Mouse (Mus musculus) inflammation-experienced regulatory T-cells, adult 6 months (primary cell): ENCODE data around the gene Bpifb4. TPM values are rescaled to one million over a fixed set of nuclear protein-coding genes. Genes with fewer than 3 reads are reported as not detected.

Source experiments
- ATAC-seq: one replicate; pipeline ENCODE4 v1.8.0; 2017
- polyA plus RNA-seq, 3 experiments: library from polyadenylated mRNA; unstranded; fragments of 100-300 nt; shearing (Covaris generic); gene quantifications; one replicate each; pipeline ENCODE4 v1.2.1; 2017

The Bpifb4 gene
- polyA plus RNA-seq, 3 experiments from 2014 or later, result not detected

DNA sequence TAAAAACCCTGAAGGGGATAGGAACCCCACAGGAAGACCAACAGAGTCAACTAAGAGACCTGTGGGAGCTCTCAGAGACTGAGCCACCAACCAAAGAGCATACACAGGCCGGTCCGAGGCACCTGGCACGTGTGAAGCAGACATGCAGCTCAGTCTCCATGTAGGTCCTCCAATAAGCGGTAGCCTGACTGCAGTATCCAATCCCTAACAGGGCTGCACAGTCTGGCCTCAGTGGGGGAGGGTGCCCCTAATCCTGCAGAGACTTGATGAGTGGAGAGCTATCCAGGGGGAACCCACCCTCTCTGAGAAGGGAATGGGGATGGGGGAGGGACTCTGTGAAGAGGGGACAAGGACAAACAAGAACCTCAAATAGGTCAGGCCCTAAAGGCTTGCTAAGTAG lies 67.7 kb downstream of the Bpifb4 start:
- ATAC-seq, result no peak

- no peak for ATAC-seq
Measured at GRCm38 (mm10) chr2:154006331-154006730, 68.3 kb downstream of the Bpifb4 start.

GRCm38 (mm10) chr2:154007381-154007780 lies 69.4 kb downstream of the Bpifb4 start:
- ATAC-seq, result no peak

DNA sequence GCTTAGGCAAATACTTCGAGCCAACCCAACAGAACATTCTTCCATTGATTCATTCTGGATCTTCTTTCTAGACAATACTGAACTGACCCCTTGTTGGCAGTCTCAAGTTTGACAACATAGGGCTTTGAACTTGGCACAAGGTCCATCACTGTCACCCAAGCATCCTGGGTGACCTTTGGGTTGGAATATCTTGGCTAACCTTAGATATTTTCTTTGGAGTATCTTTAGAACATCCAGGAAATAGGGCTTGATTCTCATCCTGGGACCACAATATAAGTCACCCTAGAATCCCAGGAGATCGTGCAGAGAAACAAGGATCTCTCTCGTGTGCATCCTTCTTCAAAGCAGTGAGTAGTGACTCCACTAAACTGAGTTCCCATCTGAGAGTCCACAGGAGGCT lies 70.0 kb downstream of the Bpifb4 start, which contains the start of gene Bpifa2:
Gene Bpifa2, plus strand, starts transcription at position 301 of the 400 bp plus-strand sequence.
- ATAC-seq, result no peak

Other genes starting within 250 kb of the Bpifb4 start
- not detected for gene Dnmt3c, start 241.6 kb upstream of the Bpifb4 start, polyA plus RNA-seq
- gene Mapre1, start 196.9 kb upstream of the Bpifb4 start, polyA plus RNA-seq, result 100 to 1,000 TPM; 267 to 340 (median 269) TPM
- under 1 TPM in 2 of 3 experiments, not detected in 1; 0.21 to 0.38 TPM for gene Efcab8, start 158.3 kb upstream of the Bpifb4 start, polyA plus RNA-seq
- gene Sun5, start 67.1 kb upstream of the Bpifb4 start, polyA plus RNA-seq, result not detected
- not detected for gene Bpifb2, start 63.2 kb upstream of the Bpifb4 start, polyA plus RNA-seq
- gene Bpifb6, start 37.8 kb upstream of the Bpifb4 start, polyA plus RNA-seq, result not detected
- gene Bpifb3, start 20.0 kb upstream of the Bpifb4 start, polyA plus RNA-seq, result not detected
- not detected for gene Bpifa6, start 36.7 kb downstream of the Bpifb4 start, polyA plus RNA-seq
- gene Bpifa2, start 70.1 kb downstream of the Bpifb4 start, polyA plus RNA-seq, result not detected
- gene Bpifa3, start 192.1 kb downstream of the Bpifb4 start, polyA plus RNA-seq, result not detected
- not detected for gene Bpifa1, start 204.7 kb downstream of the Bpifb4 start, polyA plus RNA-seq
- gene Bpifa5, start 224.4 kb downstream of the Bpifb4 start, polyA plus RNA-seq, result not detected